Mouse (Mus musculus): ENCODE measurements around the gene Prn. TPM values are rescaled to one million over a fixed set of nuclear protein-coding genes. Genes with fewer than 3 reads are reported as not detected.

Gene Prn
- polyA plus RNA-seq (2012; rRNA removed) = not detected in 2 replicates

DNA sequence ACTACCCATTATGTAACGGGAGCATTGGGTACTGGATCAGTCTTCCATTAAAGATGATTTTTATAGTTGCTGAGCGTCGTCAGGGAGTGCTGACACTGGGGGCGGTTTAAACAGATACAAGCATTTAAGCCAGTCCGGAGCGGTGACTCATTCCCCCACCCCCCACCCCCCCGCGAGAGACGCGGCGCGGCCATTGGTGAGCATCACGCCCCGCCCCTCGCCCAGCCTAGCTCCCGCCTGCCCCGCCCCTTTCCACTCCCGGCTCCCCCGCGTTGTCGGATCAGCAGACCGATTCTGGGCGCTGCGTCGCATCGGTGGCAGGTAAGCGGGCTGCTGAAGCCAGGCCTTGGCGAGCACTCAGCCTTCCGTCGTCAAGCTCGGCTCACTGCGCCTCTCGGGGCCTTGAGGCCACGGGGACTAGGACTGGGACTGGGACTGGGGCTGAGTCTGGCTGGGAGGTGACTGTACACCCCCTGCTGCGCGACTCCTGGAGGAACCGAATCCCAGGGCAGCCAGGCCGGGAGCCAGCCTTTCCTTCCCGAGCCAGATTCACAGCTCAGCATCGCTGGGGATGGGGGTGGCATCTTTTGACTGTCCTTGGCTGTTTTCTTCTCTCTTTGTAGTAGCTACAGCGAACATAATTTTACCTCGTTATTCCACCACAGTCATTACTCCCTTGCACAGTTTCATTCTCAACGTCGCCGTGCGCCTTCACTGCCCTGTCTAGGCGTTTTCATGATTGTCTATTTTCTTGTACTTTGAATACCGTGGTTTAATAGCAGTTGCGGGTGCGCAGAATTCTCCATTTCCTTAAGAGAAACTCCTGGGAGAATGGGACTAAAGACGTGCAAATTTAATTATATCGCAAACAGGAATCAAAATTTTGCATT lies at the start of gene Prn, which contains the start of gene Prnp:
Prn (plus strand) TSS at position 275 of the 890 bp plus-strand sequence.
Prnp (plus strand) TSS at position 246 of the 890 bp plus-strand sequence.

DNA sequence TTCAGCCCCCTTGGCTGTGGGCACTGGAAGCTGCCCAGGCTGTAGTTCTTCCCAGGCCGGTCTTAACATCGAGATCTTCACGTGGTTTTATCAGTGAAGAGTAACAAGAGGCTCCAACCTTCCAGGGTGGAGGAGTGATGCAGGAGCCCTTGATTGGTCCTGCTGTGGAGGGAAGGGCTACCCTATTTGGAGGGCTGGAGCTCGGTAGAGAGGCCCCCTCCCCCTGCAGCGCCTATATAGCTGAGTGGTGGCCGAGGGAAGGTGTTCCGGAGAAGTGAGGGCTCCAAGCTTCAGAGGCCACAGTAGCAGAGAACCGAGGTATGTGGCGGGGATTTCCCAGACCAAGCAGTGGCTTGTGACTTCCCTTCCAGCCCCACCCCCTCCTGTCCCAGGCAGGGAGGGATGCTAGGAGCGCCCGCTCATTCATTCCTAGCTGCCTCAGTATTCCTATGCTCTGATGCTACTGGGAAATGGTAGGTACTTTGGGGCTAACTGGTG lies 40.9 kb downstream of the Prn start, which contains the start of gene Prnd:
Prnd (plus strand) TSS at position 264 of the 498 bp plus-strand sequence.

Other genes starting within 250 kb of the Prn start
- 0.01 and 0.06 TPM in 2 replicates for gene Erv3, start 50.2 kb upstream of the Prn start, polyA plus RNA-seq (2012; rRNA removed)
- 12.0 and 15.3 TPM in 2 replicates for gene Prnp, start within 50 bp of the Prn start, polyA plus RNA-seq (2012; rRNA removed)
- gene Prnd, start 40.9 kb downstream of the Prn start, polyA plus RNA-seq (2012; rRNA removed) = 0.10 and 0.27 TPM in 2 replicates
- gene Rassf2, start 120.3 kb downstream of the Prn start, polyA plus RNA-seq (2012; rRNA removed) = 1.2 and 1.4 TPM in 2 replicates
- gene Slc23a2, start 235.2 kb downstream of the Prn start, polyA plus RNA-seq (2012; rRNA removed) = 1.5 and 1.7 TPM in 2 replicates

Measured in liver, embryonic 14 days (tissue).